Mouse (Mus musculus): ENCODE data around the gene Zbtb18.

Zbtb18 gene

DNA sequence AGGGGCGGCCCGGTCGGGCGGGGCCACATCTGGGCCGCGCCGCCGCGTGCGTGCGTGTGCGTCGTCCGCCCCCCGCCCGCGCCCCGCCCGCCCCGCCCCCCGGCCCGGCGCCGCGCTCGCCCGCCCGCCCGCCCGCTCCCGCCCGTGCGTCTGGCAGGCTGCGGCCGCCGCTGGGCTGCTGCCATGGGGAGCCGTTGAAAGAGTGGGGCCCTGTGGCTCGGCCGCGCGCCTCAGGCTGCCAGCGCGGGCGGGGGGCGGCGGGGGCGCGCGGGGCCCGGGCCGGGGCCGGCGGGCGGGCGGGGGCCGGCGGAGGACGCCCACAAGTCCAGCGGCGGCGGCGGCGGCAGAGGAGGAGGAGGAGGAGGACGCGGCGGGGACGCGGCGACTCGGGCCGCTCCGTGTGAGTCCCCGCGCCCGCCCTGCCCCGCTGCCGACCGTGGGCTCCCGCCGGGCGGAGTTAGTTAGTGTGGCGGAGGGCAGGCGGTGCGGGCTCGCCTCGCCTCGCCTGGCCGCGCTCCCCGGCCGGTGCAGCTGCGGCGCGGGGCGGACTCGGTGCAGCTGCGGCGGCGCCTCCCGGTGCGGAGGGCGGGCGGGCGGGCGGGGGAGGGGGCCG lies at the start of gene Zbtb18:
Gene Zbtb18, plus strand, starts transcription at position 156 of the 613 bp plus-strand sequence.
- in situ Hi-C loops (cut with MboI, MseI): no loop called here

DNA sequence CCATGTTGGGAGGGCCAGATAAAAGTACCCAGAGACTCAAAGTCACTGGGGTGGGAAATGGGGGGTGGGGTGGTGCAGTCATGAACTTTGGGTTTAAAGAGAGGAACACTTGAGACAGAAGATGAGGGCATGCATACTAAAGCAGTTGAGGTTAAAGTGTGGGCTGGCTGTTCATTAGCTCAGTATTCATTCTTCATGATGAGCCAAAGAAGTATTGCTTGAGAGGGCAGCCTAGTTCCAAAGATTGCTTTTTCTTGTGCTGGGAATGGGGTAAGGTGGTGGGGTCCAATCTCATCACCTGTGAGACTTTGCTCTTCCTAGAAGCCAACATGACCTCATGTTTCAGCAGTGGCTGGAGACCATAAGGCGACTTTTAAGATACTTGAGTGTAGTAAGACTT lies 44.7 kb upstream of the Zbtb18 start:
- in situ Hi-C loops (cut with MboI, MseI): no loop called here

DNA sequence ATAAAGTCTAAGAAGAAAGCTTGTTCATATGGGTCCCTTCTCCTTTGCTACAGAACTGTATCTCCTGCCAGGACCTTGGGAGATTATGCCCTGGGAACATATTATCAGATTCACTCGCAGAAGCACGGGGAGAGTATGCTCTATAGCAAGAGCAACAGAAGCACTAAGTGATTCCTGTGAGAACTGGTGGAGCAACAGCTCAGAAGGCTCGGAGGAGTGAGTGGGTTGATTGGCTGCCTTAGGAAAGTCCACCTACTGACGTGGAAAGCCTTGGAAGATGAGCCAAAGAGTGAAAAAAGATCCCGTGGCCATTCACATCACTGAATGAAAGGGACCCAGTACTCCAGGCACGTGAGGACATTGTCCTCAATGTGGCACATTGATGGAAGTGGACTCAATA lies 37.0 kb upstream of the Zbtb18 start:
- in situ Hi-C loops (cut with MboI, MseI): loop anchor here (5.0 kb wide), 1 partner anchor 282 kb away; no protein-coding TSS in a partner anchor

DNA sequence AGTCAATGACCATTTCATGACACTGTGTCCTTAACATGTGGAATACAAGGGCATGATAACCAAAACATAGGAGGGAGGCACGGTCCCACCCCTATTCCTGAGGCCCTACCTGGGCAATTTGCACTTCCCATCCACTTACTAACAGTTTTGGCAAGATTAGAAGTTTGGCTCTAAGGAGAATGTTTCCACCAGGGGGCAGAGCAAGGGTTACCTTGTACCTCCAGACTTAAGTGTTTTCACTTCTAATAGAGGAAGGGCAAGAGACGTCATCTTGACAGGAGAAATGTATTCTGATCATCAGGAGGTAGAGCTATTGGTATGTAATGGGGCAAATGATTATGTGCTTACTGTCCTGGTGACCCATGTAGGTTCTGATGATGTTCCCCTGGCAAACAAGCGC lies 33.5 kb upstream of the Zbtb18 start:
- in situ Hi-C loops (cut with MboI, MseI): loop anchor here (5.0 kb wide), 1 partner anchor 279 kb away; no protein-coding TSS in a partner anchor

DNA sequence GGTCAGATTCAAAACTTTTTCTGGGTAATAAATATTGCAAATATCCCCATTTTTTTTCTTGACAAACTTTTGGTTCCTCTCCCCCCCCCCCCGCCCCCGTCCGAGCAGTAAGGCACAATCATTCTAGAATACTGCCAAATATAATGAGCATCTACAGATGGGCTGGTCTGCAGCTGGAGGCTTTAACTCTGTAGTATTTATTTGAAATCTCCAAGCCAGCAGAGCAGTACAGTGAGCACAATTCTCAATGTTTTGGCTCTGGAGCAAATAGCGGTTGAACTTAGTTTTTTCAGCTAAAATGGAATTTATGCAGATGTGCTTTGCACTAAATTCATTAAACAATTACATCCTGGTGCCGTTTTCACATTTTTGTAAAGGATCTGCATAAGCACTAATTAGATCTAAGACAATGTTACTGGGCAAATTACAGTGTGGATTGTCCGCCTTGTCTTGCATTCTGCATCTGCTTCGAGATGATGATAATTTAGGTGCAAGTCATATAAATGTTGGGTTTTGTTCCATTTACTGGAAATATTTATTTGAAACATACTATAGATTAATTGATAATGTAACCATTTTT lies 31.3 kb upstream of the Zbtb18 start:
- in situ Hi-C loops (cut with MboI, MseI): loop anchor here (10.0 kb wide), 1 partner anchor 1504 kb away; no protein-coding TSS in a partner anchor

DNA sequence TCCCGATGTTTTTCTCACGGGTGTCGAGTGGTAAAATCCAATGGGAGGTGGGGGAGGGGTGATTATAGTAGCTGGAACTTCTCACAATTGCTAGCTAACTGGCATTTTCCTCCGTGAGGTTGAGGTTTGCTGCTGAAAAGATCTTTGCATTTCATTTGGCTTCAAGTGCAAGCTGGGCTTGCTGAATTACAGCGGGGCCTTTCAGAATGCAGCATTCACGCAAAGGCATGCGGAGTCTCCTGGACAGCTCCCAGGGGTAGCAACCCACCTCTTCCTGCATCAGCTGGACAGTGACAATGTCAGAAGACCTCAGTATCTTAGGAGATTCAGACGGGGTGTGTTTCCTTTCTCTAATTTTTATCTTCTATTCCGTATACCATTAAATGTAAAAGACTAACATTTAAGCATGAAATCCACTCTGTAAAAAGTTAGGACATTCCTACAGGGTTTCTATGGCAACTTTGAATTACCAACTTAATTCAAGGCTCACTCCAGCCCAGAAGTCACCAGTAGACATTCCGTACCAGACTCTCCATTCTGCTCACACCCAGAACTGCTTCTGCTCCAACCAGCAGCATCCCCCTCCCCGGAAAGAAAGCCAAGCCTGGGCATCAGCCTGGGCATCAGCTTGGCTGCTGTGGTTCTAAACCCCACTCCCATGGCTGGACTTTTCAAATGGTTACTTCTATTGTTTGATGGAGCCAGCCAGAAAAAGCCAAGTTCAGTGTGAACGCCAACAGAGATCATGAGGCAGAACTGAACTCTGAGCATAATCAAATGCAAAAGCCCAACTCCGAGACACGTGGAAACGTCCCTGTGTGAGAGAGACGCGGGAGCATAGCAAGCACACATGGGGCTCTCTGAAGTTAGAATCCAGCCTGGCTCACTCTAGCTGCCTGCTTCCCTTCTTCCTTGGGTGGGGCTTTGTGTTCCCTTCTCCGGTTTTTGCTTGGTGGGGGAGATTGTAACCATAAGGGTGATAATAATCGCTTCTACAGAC lies 30.5 kb upstream of the Zbtb18 start:
- in situ Hi-C loops (cut with MboI, MseI): loop anchor here (10.0 kb wide), 1 partner anchor 1503 kb away; no protein-coding TSS in a partner anchor

DNA sequence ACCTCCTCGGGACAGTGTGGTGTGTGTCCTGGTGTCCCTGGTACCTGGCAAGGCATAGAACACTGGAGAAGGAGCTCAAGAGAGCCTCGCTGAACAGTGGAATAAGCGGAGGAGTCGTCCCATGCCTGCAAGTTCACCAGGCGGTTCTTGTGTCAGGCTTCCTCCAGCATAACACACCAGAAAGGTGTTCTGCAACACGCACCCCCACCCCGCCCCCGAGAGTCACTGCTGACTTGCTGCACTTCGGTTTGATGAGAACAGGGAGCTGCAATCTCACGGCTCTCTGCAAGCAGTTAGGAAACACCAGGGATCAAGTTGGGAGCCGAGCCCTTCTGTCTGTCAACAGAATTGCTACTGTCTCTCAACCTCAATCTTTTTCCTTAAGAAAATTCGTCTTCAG lies 22.8 kb upstream of the Zbtb18 start:
- in situ Hi-C loops (cut with MboI, MseI): loop anchor here (10.0 kb wide), 1 partner anchor 1495 kb away; no protein-coding TSS in a partner anchor

DNA sequence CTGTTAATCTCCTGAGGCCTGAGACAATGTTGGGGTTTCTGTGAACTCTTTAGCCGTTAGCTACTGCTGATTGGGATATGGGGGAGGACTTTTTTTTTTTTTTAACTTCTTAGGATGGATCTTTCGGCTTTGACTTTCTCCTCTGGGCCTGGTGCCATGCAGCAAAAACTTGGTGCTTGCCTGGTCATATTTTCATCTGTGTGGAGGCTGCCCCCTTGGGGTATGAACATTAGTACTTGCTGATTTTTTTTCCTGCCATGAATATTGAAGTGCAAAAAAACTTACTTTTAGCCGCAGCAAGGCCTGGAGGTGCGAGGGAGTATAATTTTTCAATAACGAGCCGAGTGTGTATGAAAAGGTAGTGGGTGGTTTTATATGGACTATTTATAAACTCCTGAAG lies 22.0 kb upstream of the Zbtb18 start:
- in situ Hi-C loops (cut with MboI, MseI): no loop called here

DNA sequence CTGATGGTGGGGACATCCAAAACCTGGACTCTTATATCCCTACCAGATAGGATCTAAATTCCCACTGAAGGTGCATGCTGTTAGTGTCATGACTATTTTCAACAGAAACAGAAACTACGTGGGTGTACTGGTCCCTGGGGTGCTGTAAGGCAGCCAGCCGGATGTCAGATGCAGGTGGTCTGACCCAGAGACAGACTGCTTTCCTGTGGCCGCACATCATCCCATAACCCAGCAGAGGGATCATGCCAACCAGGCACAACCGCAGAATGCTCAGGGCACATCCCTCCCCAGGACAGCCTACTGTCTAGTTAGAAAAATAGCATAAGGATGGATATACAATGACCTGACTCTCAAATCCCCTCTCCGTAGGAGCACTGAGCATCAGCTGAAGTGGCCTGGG lies 14.3 kb upstream of the Zbtb18 start:
- in situ Hi-C loops (cut with MboI, MseI): no loop called here

DNA sequence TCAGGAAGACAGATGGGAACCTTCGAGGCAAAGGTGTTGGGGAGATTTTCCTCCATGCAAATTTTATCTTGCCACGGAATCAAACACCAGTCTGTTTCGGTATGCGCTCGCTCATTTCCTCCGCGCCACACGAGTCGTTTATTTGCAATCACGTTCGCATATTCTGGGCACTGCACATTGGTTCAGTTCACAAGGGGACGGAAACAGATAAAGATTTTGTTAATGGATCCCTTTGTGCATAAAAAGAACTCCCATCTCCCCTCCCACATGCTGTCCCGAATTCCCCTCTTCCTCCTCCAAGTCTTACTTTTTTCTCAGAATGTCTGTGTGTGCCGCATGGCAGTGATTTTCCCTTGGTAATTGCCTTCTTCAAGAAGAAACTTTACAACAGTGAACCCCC lies 13.8 kb upstream of the Zbtb18 start:
- in situ Hi-C loops (cut with MboI, MseI): no loop called here

DNA sequence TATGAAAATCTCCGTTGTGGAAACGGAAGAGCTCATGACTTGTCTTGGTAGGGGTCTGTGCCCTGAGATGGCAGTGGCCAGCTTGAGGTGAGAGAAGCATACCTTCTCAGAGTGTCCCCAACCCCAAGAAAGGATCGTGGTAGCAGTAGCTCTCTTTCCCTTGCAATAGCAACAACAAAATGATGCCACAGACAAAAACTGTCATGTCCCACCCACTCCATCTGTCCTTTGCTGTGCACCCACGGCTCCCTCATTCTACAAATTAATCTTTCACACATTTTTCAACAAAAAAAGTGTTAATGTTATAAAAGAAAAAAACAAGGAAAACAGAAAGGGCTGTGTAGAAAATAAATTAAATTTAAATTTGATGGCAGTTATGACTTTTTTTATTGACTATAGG lies 13.1 kb upstream of the Zbtb18 start:
- in situ Hi-C loops (cut with MboI, MseI): no loop called here

DNA sequence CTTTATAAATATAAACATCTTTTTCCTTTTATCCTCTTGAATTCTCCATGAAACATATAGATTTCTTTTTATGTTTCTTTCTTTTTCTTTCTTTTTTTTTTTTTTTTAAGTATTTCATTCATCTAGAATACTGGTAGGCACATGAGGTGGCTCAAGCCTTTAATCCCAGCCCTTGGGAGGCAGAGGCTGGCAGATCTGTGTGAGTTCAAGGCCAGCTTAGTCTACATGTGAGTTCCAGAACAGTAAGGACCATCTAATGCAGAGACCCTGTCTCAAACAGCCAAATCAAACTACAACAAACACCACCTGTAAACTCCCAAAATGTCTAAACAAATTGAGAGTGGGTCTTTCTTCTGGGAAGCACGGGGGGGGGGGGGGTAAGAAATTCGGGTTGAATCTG lies 1.7 kb upstream of the Zbtb18 start:
- in situ Hi-C loops (cut with MboI, MseI): no loop called here

DNA sequence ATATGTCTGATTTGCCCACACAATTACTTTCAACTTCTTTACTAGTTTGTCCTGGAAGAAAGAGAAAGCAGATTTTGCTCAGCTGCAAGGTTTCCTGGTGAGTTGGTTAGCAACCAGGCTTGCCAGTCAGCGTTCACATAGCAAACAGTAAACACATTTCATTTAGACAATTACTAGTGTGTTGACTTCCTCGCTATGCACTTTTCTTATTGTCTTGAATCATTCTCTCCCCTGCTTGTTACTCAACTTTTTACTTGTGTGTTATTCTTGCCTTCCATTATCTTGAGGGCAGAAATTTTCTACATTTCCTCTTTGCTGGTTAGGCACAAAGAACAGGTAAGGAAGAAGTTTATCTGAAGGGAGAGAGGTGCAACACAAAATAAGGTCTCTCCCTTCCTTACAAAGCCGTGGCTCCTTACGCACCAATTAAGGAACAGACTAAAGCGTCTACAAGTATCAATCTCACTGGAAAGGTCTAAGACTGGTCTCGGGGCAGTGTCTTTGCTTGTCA lies 1.1 kb upstream of the Zbtb18 start:
- in situ Hi-C loops (cut with MboI, MseI): no loop called here

DNA sequence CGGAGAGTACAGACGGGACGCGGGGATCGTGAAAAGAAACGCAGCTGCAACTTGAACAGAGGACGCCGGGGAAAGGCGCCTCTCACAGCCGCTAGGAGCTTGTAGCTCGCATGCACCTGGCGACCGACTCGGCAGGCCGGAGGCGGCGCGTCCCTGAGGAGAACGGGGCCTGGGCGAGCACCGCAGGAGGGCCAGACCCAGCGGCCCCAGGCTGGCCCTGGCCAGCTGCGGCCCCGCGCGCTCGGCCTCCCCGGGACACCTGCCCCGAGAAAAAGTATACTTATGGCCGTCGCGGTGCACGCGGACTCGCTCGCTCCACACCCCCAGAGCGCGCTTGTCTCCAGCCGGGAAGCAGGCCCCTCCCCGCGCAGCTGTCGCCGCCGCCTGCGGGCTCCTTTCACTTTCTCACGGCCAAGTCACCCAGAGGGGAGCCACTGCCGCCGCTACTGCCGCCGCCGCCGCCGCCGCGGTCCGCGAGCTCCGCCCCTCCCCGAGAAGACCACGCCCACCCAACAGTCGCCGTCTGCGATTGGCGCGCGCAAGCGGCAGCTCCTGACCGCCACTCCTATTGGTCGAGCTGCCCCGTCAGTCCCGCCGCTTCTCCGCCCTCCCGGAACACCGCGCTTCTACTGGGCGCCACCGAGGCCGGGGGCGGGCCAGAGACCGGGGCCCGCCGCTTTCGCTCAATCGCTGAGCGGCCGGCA lies 507 bp upstream of the Zbtb18 start:
- in situ Hi-C loops (cut with MboI, MseI): no loop called here

DNA sequence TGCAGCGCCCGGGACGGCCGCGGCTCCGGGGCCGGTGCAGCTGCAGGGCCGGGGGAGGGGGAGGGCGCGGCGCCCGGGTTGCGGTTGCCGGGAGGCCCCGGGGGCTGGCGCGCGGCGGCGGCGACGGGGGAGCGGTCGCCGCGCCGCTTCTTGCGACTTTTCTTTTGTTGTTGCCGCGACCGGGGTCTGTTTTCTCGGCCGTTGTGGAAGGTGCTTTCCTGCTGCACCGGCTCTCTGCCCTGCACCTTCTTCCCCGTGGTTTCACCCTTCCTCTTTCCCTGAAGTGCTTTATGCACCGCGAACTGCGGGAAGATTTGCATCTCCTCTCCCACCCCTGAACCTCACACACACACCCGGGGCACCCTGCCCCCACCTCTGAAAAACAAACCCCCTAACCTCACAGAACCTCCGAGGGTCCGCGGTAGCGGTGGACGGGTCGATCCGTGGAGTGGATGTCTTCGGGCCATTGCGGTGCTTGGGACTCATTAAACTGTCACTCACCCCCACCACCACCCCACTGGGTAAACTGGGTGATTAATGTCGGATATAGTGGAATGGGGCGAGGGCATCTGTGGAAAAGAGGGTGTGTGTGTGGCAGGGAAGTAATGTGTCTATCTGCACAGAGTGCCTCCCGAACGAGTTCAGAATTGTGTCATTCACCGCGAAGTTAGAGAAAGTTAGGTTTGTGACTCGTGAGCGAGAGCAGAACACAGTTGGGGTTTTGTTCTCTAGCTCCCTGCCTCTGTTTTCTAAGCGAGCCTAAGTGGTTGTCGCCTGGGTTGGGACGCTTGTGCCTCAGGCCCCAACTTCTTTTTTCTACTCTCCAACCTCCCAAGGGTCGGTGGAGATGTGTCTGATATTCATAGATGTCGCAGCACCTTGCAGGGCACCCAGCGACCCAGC lies 921 bp downstream of the Zbtb18 start:
- in situ Hi-C loops (cut with MboI, MseI): no loop called here

DNA sequence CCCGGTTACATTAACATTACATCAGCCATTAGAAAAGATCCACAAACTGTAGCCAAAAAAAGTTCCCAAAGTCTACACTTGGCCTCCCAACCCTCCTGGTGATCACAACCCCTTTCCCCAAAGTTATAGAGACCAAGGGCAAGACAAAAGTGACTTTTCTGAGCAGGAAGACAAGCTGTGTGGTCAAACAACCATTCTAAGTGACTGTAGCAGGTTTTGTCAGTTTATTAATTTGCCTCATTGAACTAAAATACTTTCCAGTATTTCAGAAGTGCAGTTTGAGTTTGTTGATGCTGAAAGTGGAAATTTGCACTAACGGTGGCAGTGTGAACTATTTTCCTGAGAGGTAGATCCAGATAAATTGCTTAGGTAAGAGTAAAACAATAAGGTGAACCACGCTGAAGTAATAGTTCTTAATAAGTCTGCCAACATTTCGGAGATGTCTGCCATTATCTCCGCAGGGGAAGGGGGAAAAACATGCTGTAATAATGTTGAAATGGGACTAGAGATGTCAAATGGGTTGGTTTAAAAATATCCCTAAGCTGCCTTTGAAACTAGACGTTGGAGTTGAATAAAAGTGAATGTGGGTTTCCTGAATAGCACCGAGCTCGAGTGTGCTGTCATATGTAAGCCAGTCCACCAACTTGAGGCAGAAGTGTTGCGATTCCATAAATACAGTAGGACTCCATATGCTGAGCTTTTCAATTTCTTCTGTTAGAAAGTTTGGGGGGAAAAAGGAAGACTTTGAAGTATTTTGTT lies 1.8 kb downstream of the Zbtb18 start:
- in situ Hi-C loops (cut with MboI, MseI): no loop called here

DNA sequence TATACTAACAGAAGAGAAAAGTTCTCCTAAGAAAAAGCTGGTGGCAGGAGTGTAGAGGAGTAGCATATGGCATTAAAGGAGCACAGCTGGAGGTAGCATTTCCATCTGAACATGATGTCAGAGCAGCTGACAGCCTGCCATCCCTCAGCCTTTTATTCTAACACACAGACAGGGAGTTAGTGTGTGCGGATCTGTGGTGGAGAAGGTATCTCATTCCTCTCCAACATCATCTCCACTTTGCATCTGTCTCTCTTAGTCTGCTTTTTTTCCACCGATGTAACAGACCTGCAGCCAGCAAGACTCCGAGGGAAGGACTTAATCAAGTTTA lies 2.3 kb downstream of the Zbtb18 start:
- in situ Hi-C loops (cut with MboI, MseI): no loop called here

DNA sequence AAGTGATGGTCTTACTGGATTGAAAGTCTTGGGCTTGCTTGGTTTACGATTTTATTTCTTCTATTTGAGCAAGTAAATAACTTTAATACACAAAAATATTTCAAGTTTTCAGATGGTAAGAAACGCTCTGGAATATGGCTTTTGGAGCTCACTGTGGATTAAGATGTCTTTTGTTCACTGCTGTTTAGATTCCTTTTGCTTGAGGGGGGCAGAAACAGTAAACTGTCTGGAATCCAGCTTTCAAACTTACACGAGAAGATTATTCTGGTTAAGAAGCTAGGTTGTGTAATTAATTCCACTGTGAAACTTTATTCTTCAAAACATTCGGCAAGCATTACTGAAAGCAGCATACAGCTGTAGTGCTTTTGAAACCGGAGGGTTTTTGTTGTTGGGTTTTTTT lies 2.8 kb downstream of the Zbtb18 start:
- in situ Hi-C loops (cut with MboI, MseI): no loop called here

DNA sequence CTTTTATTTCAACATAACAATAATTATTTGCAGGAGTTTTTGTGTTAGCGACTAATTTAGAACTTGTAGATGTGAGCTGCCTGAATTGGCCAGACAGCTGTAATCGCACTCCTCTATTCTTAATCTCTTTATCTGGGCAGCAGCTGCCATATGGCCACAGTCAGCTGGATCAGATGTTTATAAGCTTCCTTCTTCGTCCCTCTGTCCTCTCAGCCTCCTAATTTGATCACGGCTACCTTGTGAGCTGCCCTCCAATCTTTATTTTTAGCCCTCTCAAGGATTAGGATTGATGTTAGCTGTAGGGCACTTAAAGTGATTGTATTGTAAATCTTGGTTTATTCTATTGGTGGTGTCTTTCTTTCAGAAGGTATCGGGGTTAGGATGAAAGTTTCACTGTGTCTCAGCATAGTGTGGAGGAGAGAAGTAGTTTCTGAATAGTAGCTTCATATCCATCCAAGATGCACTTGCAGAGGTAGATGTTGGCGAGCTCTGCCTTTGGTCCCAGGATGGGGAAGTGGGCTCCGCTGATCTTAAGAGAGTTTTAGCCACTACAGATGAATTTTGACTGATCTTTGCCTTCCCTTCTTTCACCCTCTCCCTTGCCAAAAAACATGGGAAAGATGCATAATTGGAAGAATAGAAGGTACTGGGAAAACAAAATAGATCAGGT lies 3.4 kb downstream of the Zbtb18 start:
- in situ Hi-C loops (cut with MboI, MseI): no loop called here

Measured in regulatory T cell (primary cell).